Mouse (Mus musculus): ENCODE data around the gene Nxn.

- TF ChIP-seq CTCF (IDR thresholded peaks at IDR 0.05; ENCODE audit: low read depth) (no peak), EP300 (IDR thresholded peaks at IDR 0.05; ENCODE audit: low read depth) (no peak)
Observed at GRCm38 (mm10) chr11:76328522-76329290, 70.2 kb downstream of the Nxn start.

All from liver, embryonic 14.5 days (tissue).